Mouse (Mus musculus) midbrain, embryonic 11.5 days (tissue): ENCODE results near the gene Zcrb1. TPM values are rescaled to one million over a fixed set of nuclear protein-coding genes. Genes with fewer than 3 reads are reported as not detected.
A peak's percentile ranks its signal among the peaks of the same experiment; 100 is the strongest.

ENCODE experiments used
- ATAC-seq: fragments of 200-750 bp; cut with Nextera tagmentation; 2 replicates; pipeline ENCODE4 v1.8.0; 2017; ENCODE audit warnings: moderate TSS enrichment, moderate library complexity; ENCODE audit not compliant: low FRiP score
- DNase-seq: peaks from one replicate; pipeline ENCODE4 v3.0.0; 2015; ENCODE audit warnings: low spot score; ENCODE audit errors: missing footprints
- H3K27ac ChIP-seq: fragments of 300-500 bp; sonication (generic); 2 replicates; pipeline ENCODE4 v1.5.1; 2014; ENCODE audit warnings: low read depth, low read length
- H3K27me3 ChIP-seq: fragments of 300-500 bp; sonication (generic); 2 replicates; pipeline ENCODE4 v1.6.1; 2014; ENCODE audit warnings: mild to moderate bottlenecking, low read length, moderate library complexity, mixed read lengths; ENCODE audit not compliant: control insufficient read depth, insufficient read depth
- H3K36me3 ChIP-seq: fragments of 300-500 bp; sonication (generic); 2 replicates; pipeline ENCODE4 v1.6.1; 2014; ENCODE audit warnings: mild to moderate bottlenecking, low read length, moderate library complexity, mixed read lengths; ENCODE audit not compliant: control insufficient read depth, insufficient read depth
- H3K4me1 ChIP-seq: fragments of 300-500 bp; sonication (generic); 2 replicates; pipeline ENCODE4 v1.6.1; 2014; ENCODE audit warnings: low read length; ENCODE audit not compliant: control insufficient read depth, insufficient read depth
- H3K4me2 ChIP-seq: fragments of 300-500 bp; sonication (generic); 2 replicates; pipeline ENCODE4 v1.6.1; 2014; ENCODE audit warnings: mild to moderate bottlenecking, moderate library complexity
- H3K4me3 ChIP-seq: fragments of 300-500 bp; sonication (generic); 2 replicates; pipeline ENCODE4 v1.5.1; 2014; ENCODE audit warnings: low read depth, low read length
- H3K9ac ChIP-seq: fragments of 300-500 bp; sonication (generic); 2 replicates; pipeline ENCODE4 v1.6.1; 2014; ENCODE audit warnings: low read length
- H3K9me3 ChIP-seq: fragments of 300-500 bp; sonication (generic); 2 replicates; pipeline ENCODE4 v1.6.1; 2016; ENCODE audit warnings: low read length; ENCODE audit not compliant: control insufficient read depth
- WGBS: fragments of 180-500 bp; shearing (Covaris S2); extraction: QIAGEN DNeasy Blood & Tissue Kit; methylation state at CpG from one replicate; pipeline ENCODE4 v1.1.7; 2014; 5-methylcytosine and 5-hydroxymethylcytosine counted together
- polyA plus RNA-seq: library from polyadenylated mRNA; unstranded; fragments of >200 nt; fragmentation: Nextera tagmentation; extraction: Ambion mirVana; gene quantifications from 2 replicates; pipeline ENCODE4 v1.2.1, GENCODE M21; 2014

Zcrb1 gene
- polyA plus RNA-seq, 1 experiment from 2014 or later: 163 TPM

GRCm38 (mm10) chr15:93336925-93337761 lies 61.0 kb downstream of the Zcrb1 start, which contains the start of gene Yaf2:
TSS of gene Yaf2 (minus strand) at chr15:93336935.
- H3K9ac ChIP-seq: peak within 1 kb of the TSS; percentile 93
- H3K36me3 ChIP-seq: 0 out of 2 replicates have a peak, but pooled peaks cover 3% of the 10 kb centered on the region
- DNase-seq (peak; percentile 97), ATAC-seq (peak; percentile 94)
- no peaks in the 10 kb centered on the region for H3K9me3 ChIP-seq
- peaks cover 3% of the 10 kb centered on the region; the same call in 1 of the 2 replicates for H3K4me1 ChIP-seq
- under 1% methylated on average over 48 of the region's 73 CpGs for WGBS
- H3K27me3 ChIP-seq: no peaks in the 10 kb centered on the region
- H3K4me3 ChIP-seq: peak within 1 kb of the TSS; percentile 97
- peak within 1 kb of the TSS; percentile 69 for H3K4me2 ChIP-seq
- H3K27ac ChIP-seq: peak within 1 kb of the TSS; percentile 93

GRCm38 (mm10) chr15:93336658-93336924 lies 61.5 kb downstream of the Zcrb1 start:
- Histone ChIP-seq H3K4me2 (peak overlapping the region; percentile 69), H3K36me3 (0 out of 2 replicates have a peak, but pooled peaks cover 3% of the 10 kb centered on the region), H3K9ac (peak overlapping the region; percentile 93), H3K9me3 (no peaks in the 10 kb centered on the region), H3K27ac (peak overlapping the region; percentile 93), H3K4me1 (peaks cover 3% of the 10 kb centered on the region; the same call in 1 of the 2 replicates), H3K27me3 (no peaks in the 10 kb centered on the region), H3K4me3 (peak overlapping the region; percentile 97)
- WGBS: under 1% methylated on average over 22 of the region's 52 CpGs
- DNase-seq (no peak), ATAC-seq (no peak)

Other genes with a start within 250 kb of the Zcrb1 start
- gene Gxylt1, start 123.2 kb downstream of the Zcrb1 start, polyA plus RNA-seq: 11.4 and 14.1 TPM in 2 replicates
- gene Yaf2, start 61.4 kb downstream of the Zcrb1 start, polyA plus RNA-seq: 127 and 131 TPM in 2 replicates
- 62.5 and 66.3 TPM in 2 replicates for gene Pphln1, start within 50 bp of the Zcrb1 start, polyA plus RNA-seq
- gene Prickle1, start 197.6 kb upstream of the Zcrb1 start, polyA plus RNA-seq: 16.1 and 16.8 TPM in 2 replicates